Mouse (Mus musculus) heart, adult 11 months (tissue): ENCODE data around the gene Gse1.

ENCODE experiments used
- DNase-seq: peaks from one replicate; pipeline ENCODE4 v3.0.0; 2022

Gse1 gene

GRCm38 (mm10) chr8:120487377-120487728, 259.1 kb downstream of the Gse1 start:
- peak; percentile 98 for DNase-seq

DNA sequence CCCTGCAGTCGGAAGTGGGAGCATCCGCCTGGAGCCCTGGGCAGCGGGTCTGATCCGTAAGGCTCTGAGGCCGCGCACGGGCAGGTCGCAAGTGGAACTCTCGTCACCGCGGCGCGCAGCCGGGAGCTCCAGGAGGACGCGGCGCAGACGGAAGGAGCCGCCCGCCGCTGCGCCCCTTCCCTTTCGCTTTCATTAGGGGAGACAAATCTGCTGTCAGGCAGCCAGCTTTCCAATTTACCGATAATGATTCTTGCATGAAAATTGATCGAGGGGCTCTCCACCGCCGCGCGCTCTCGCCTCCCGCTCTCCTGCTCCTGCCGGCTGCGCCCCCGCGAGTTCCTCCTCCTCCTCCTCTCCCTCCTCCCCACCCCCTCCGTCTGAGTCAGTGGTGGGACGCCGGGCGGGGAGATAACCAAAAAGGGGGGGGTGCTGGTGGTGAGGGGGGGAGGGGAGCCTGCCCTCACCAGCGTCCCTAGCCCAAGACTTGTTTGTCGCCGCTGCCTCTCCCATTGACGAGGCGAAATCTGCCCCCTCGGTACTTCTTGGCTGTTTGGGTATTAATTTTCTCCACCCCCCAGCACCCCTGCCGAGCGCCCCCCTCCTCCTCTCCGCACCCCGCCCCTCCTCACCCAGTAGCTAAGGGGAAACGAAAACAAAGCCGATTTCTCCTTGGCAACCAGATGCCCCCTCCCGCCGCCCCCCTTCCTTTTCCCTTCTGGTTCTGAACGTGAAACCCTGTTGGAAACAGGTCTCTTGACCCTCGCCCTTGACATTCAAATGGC, 259.7 kb downstream of the Gse1 start:
- peak; percentile 98 for DNase-seq

- DNase-seq: no peak
Observed at GRCm38 (mm10) chr8:120488636-120489131, 260.4 kb downstream of the Gse1 start.

GRCm38 (mm10) chr8:120489142-120489754, 261.0 kb downstream of the Gse1 start:
- DNase-seq: peak; percentile 99

GRCm38 (mm10) chr8:120489771-120490281, 261.6 kb downstream of the Gse1 start:
- DNase-seq: peak; percentile 95

DNA sequence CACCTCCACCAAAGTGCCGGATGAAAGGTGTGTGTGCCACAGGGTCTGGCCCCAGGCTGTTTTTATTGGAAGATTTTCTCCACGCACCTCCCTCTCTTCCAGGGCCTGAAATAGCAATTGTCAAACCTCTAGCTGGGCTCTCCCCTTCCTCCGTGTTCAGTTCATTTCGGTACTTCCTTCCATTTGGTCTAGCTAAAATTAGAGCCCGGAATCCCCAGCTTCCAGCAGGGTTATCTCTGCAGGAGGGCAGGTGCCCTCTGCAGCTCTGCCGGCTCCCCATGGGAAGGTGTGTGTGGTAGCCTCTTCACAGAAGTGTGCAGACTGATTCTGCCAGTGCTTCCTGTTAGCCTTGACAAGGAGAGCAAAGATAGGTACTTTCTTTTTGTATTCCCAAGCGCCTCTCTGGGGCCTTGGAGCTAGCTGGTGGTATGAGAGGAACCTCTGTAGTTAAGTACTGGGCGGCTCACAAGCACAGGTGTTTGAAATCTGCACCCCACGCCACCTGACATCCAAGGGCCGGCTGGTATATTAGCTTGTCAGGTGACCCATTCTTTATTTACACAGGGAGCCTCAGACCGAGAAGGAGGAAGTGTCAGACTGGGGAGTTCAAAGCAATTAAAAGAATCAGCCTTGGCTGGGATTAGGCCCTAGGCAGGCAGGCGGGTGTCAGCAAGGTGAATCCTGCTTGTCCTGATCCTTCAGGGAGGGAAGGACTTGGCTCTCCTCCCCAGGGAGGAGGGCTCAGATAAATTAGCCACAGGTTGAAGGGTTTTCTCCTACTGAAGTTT, 262.3 kb downstream of the Gse1 start:
- DNase-seq: no peak

DNA sequence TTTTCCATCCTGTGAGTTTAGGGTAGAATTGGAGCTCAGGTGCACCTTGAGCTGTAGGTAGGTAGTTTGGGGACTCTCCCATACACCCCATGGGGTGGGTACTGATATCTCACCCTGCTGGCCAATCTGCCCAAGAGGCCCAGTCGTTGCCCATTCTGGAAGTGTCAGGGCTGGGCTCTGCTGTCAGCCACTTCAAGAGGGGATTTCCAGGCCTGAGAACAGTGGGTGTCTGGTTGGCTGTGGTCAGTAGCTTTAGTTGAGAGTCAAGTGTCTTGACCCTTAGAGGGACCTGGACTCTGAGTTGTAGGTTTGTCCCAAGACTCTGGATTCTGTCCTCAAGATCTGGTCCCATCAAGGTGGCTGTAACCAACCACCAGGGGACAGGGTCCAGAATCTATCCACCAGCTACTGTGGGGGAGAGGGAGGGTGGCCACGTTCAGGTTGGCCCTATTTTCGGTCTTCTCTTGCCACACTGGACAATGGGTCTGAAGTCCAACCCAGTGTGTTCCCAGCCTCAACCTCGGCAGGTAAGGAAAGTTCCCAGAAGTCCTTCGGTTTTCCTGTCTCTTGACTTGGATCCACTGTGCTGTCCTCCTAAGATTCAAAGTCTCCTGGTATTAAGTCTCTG, 263.0 kb downstream of the Gse1 start:
- no peak for DNase-seq

- DNase-seq: no peak
Observed at GRCm38 (mm10) chr8:120492193-120492880, 264.1 kb downstream of the Gse1 start.

GRCm38 (mm10) chr8:120492881-120493220, 264.6 kb downstream of the Gse1 start:
- no peak for DNase-seq

- no peak for DNase-seq
Observed at GRCm38 (mm10) chr8:120493508-120494464, 265.5 kb downstream of the Gse1 start.

DNA sequence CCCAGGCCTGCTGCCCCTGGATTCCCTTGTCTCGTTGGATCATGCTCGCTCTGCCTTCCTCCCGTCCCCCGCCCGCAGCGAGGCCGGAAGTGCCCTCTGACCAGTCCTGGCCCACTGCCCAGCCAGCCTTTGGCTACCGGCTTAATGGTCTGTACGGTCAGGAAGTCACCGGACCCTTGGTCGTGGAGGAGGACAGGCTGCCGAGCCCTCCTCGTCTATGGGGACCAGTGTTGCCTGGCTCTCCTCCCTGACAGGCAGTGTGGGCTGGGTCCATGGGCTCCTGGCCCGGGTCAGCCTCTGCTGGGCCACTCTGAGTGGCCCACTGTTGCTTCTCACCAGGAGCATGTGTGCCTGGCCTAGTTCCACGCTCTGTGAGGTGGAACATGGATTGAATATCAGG, 266.6 kb downstream of the Gse1 start:
- DNase-seq: peak; percentile 99

DNA sequence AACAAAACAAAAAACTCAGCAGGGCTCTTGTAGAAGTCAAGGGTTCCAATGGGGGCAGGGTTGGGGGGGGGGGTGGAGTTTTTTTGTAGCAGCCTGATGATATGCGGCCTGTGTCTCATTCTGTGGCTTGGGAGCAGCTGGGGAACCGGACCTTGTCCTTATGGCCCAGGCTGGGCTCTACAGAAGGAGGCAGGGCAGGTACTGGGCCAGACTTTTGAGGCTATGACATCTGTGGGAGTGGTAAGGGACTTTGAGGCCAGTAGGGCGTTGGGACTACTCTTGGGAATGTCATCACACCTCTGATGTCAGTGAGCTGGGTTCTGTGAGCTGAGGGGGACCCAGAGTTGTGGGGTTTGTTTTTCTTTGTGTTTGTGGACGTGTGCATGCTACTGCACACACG, 267.2 kb downstream of the Gse1 start:
- DNase-seq: no peak

- no peak for DNase-seq
Observed at GRCm38 (mm10) chr8:120496478-120496877, 268.2 kb downstream of the Gse1 start.

DNA sequence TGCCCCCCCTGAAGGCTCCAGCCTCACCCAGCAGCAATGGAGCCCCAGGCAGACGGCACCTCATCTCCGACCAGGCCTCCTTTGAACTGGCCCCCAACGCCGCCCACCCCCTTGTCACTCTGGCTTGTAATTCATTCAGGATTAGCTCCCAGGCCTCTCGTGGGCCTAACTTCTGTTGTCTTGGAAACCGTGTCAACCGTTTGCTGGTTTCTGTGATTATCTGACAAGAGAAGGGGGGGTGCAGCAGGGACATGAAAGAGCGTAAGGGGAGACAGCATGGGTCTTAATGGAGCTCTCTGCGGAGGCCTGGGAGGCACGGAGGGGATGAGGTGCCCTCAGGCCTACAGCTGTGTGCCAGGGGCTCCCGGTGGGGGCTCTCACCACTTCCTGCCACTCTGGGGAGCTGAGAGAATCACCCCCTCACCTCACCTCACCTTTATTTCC, 269.3 kb downstream of the Gse1 start:
- no peak for DNase-seq

- no peak for DNase-seq
Observed at GRCm38 (mm10) chr8:120498349-120498831, 270.1 kb downstream of the Gse1 start.

GRCm38 (mm10) chr8:120498926-120499605, 270.8 kb downstream of the Gse1 start:
- DNase-seq: peak; percentile 97

GRCm38 (mm10) chr8:120500701-120501261, 272.5 kb downstream of the Gse1 start:
- DNase-seq: peak; percentile 92

DNA sequence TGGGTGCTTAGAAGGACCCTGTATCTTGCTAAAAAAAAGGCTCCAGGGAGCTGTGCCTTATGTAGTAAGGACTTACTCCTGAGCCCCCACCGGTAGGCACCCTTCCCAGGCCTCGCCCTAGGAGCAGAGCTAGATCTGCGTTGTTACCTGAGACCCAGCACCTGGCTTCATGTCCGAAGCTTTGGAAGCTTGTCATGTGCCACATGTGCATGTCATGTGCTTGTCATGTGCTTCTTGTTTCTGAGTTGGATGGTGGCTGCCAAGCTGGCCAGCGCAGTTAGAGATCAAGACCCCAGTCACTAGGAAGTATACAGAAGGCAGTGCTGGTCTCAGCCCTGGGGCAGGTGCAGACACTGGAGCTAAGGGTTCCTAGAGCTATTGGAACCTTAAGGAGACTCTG, 273.2 kb downstream of the Gse1 start:
- no peak for DNase-seq

GRCm38 (mm10) chr8:120502428-120502827, 274.2 kb downstream of the Gse1 start:
- DNase-seq: peak; percentile 91
